Mouse (Mus musculus): Measurements from ENCODE around the gene Cfap97. TPM values are rescaled to one million over a fixed set of nuclear protein-coding genes. Genes with fewer than 3 reads are reported as not detected.
A peak's percentile ranks its signal among the peaks of the same experiment; 100 is the strongest.
"Not testable (repeated sequence)": the region's sequence is repeated elsewhere in the genome, so short reads cannot be mapped to it uniquely, and the experiment has no call there.

The Cfap97 gene
- polyA plus RNA-seq, 1 experiment from 2014 or later, result 12.5 TPM

DNA sequence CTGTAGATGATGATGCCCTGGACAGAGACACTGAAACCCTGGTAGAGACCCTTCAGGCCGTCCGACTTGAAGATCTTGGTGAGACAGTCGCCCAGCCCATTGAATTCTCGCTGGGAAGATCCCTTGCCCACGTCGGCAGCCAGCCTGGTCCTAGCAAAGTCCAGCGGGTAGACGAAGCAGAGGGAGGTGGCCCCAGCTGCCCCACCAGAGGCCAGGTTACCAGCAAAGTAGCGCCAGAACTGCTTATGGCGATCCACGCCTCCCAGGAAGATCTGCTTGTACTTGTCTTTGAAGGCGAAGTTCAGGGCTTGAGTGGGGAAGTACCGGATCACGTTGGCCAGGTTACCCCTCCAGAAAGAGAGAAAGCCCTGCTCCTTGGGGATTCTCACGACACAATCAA lies 57.5 kb downstream of the Cfap97 start:
- no peak overlapping the region for H3K27ac ChIP-seq
- no peaks in the 10 kb centered on the region for H3K9me3 ChIP-seq (replicated peaks)
- H3K4me2 ChIP-seq, result 0 out of 2 replicates have a peak overlapping the region, but pooled peaks have one; percentile 6
- WGBS (ENCODE audit: insufficient replicate concordance), result 79% methylated on average over 15 of the region's 15 CpGs
- peaks cover 10% of the 10 kb centered on the region; the same call in 1 of the 2 replicates for H3K27me3 ChIP-seq (replicated peaks)
- H3K4me3 ChIP-seq, result no peak overlapping the region
- H3K4me1 ChIP-seq, result peaks cover 39% of the 10 kb centered on the region
- H3K9ac ChIP-seq, result 0 out of 2 replicates have a peak overlapping the region, but pooled peaks have one; percentile 12
- H3K36me3 ChIP-seq, result peaks cover 48% of the 10 kb centered on the region
- ATAC-seq, result no peak

DNA sequence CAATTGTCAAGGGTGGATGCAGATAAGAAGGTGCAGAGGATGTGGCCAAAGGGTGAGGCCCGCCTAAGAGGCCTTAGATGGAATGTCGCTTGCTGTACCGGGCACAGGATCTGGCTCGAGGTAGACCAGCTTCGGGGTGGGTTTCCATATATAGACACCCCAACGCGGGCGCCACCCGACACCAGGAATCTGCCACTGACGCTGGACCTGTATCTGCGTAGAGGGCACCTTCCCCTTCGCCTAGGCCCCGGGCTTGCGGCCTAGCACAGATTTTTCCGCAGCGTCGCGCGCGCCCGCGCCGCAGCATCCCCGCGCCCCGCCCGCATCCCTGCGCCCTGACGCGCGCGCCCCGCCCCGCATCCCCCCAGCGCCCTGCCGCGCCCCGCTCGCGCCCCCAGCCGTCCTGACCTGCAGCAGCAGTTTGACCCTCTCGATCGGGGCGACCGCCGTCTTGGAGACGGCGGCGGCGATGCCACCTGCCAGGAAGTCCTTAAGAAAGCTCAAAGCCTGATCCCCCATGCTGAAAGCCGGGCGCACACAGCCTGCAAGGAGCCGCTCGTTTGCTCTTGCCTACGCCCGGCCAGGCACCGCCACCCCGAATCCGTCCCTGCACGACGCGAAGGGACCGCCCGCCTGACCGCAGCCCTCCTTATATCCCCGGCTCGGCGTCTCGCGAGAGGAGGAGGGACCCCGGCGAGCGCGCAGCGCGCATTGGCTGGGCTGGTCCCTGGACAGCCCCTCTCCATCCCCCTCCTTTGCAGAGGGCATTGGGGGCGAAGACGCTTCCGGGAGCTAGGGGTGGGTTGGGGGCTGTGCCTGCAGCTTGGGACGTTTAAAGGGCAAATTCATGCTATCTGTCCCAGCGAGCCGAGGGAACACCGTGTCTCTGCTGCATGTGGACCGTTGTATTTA lies 59.1 kb downstream of the Cfap97 start, which contains the start of gene Slc25a4:
Gene Slc25a4 (minus strand): TSS at position 881 of the 912 bp plus-strand sequence.
- under 1% methylated on average over 81 of the region's 84 CpGs for WGBS (ENCODE audit: insufficient replicate concordance)
- no peaks in the 10 kb centered on the region for H3K9me3 ChIP-seq (replicated peaks)
- H3K4me2 ChIP-seq, result peak within 1 kb of the TSS; percentile 84
- peak within 1 kb of the TSS; percentile 69 for H3K9ac ChIP-seq
- H3K27me3 ChIP-seq (replicated peaks), result peaks cover 10% of the 10 kb centered on the region; the same call in 1 of the 2 replicates
- peak; percentile 92 for ATAC-seq
- H3K27ac ChIP-seq, result peak within 1 kb of the TSS; percentile 70
- H3K36me3 ChIP-seq, result peaks cover 36% of the 10 kb centered on the region
- H3K4me3 ChIP-seq, result peak within 1 kb of the TSS; percentile 72
- H3K4me1 ChIP-seq, result peaks cover 39% of the 10 kb centered on the region

DNA sequence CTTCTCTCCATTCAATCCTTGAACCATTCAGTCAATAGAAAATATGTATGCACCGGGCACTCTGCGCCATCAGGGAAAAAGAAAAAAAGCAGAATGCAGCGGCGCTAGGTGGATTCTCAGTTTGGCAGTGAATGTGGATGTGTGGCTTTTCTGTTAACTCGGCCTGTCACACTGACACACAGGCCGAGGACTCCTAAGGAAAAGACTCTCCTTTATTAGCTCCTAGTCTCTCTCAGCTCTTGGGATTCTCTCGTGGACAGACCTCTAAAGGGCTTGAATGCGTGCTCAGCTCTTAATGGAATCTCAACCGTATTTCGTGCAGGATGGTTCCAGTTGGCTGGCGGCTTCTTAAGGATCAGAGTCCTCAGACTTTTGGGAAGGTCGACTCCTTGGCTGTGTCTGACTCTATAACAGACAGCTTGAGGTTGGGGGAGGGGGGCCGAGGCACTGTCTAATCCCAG lies 60.1 kb downstream of the Cfap97 start:
- peaks cover 39% of the 10 kb centered on the region for H3K4me1 ChIP-seq
- peak overlapping the region; percentile 72 for H3K4me3 ChIP-seq
- peak overlapping the region; percentile 84 for H3K4me2 ChIP-seq
- peak overlapping the region; percentile 69; the same call in 1 of the 2 replicates for H3K9ac ChIP-seq
- H3K36me3 ChIP-seq, result peaks cover 26% of the 10 kb centered on the region
- WGBS (ENCODE audit: insufficient replicate concordance), result 24% methylated on average over 13 of the region's 13 CpGs
- no peaks in the 10 kb centered on the region for H3K9me3 ChIP-seq (replicated peaks)
- peaks cover 10% of the 10 kb centered on the region; the same call in 1 of the 2 replicates for H3K27me3 ChIP-seq (replicated peaks)
- no peak for ATAC-seq
- H3K27ac ChIP-seq, result peak overlapping the region; percentile 43

DNA sequence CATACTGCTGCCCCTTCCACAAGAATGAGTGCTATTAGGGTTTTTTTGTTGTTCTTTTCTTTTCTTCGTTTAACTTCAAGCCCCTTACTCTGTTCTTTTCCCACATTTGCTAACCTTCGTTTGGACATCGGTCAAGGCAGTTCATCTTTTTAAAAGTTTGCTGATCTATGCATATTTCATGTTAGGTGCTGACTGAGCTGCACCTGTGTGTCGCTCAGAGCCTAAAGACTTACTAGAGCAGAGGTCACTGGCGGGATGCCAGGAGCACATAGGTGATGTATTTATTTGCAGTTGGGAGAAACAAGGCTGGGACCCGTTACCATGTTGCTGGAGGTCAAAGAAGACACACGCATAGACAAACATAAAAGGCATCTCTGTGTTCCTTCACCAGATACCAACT lies 60.6 kb downstream of the Cfap97 start:
- peaks cover 10% of the 10 kb centered on the region; the same call in 1 of the 2 replicates for H3K27me3 ChIP-seq (replicated peaks)
- no peak for ATAC-seq
- no peak overlapping the region for H3K4me3 ChIP-seq
- peak overlapping the region; percentile 8; the same call in 1 of the 2 replicates for H3K4me2 ChIP-seq
- H3K4me1 ChIP-seq, result peaks cover 39% of the 10 kb centered on the region
- no peak overlapping the region for H3K27ac ChIP-seq
- no peak overlapping the region for H3K9ac ChIP-seq
- H3K36me3 ChIP-seq, result peaks cover 22% of the 10 kb centered on the region
- H3K9me3 ChIP-seq (replicated peaks), result no peaks in the 10 kb centered on the region
- 56% methylated on average over 7 of the region's 7 CpGs for WGBS (ENCODE audit: insufficient replicate concordance)

DNA sequence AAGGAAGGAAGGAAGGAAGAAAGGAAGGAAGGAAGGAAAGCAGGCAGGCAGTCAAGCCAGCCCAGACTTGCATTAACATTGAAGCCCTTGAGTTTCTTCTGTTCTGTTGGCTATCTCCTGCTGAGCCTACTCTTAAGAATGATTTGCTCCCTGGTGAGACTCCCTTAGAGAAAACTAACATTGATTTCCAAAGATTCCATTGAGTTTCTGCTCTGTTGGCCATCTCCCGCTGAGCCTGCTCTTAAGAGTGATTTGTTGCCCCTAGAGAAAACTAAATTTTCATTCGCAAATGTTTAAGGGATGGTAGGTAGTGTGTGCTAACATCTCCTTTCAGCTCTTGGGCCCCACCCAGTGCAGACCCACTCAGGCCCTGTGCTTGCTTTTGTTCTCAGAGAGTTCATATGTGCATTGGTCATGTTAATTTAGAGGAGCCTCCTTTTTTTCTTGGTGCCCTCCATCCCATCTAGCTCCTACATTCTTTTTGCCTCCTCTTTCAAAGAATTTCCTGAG lies 62.5 kb downstream of the Cfap97 start:
- Histone ChIP-seq H3K4me2 (no peak overlapping the region), H3K36me3 (peaks cover 4% of the 10 kb centered on the region), H3K27me3 (replicated peaks) (peaks cover 10% of the 10 kb centered on the region; the same call in 1 of the 2 replicates), H3K9me3 (replicated peaks) (no peaks in the 10 kb centered on the region), H3K9ac (no peak overlapping the region), H3K4me3 (no peak overlapping the region), H3K27ac (no peak overlapping the region), H3K4me1 (peaks cover 33% of the 10 kb centered on the region)
- ATAC-seq, result no peak
- 64% methylated on average over 2 of the region's 2 CpGs for WGBS (ENCODE audit: insufficient replicate concordance)

DNA sequence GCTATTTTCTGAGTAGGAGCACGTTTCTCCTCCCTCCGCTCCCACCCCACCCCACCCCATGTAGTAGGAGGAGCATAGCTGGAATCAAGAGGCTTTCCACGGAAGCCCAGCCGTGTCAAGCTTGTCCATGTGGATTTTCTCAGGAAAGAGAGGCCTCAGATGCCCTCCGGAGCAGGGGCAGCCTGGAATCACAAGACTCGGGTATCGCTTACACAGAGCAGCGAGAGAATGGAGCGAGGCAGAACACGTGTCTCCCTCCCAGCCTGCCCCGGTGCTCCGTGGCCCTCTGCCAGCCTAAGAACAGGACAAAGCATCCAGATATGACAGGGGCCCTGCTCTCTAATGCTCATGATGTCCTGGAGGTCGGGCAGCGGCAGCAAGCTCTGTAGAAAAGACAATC lies 65.3 kb downstream of the Cfap97 start:
- WGBS (ENCODE audit: insufficient replicate concordance), result 19% methylated on average over 14 of the region's 14 CpGs
- Histone ChIP-seq H3K4me1 (peaks cover 7% of the 10 kb centered on the region), H3K36me3 (no peaks in the 10 kb centered on the region), H3K4me3 (peak overlapping the region; percentile 44), H3K27me3 (replicated peaks) (peaks cover 3% of the 10 kb centered on the region; the same call in 1 of the 2 replicates), H3K27ac (no peak overlapping the region), H3K9ac (peak overlapping the region; percentile 46; the same call in 1 of the 2 replicates), H3K9me3 (replicated peaks) (no peaks in the 10 kb centered on the region), H3K4me2 (peak overlapping the region; percentile 63)
- peak; percentile 61 for ATAC-seq

DNA sequence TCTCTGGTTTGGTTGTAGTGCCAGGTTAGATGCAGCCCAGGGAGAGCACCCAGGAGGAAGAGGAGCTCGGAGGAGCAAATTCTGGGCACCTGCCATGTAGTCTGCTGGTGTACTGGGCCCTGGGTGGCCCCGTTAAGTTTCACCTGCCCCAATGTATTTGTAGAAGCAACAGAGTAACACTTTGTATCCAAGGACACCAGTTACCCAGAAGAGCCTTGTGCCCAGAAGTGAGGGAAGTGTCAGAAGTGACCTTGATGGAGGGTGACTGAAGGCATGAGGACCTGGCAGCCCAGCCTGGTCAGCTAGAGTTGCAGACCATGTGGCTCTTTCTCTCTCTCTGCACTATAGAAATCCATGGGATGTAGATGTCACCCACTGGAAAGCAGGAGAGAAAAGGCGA lies 69.0 kb downstream of the Cfap97 start:
- no peak overlapping the region for H3K27ac ChIP-seq
- 56% methylated on average over 3 of the region's 3 CpGs for WGBS (ENCODE audit: insufficient replicate concordance)
- H3K9me3 ChIP-seq (replicated peaks), result no peaks in the 10 kb centered on the region
- no peak overlapping the region for H3K4me3 ChIP-seq
- H3K27me3 ChIP-seq (replicated peaks), result peaks cover 3% of the 10 kb centered on the region; the same call in 1 of the 2 replicates
- no peak overlapping the region for H3K4me2 ChIP-seq
- no peak for ATAC-seq
- no peak overlapping the region for H3K9ac ChIP-seq
- H3K36me3 ChIP-seq, result no peaks in the 10 kb centered on the region
- no peaks in the 10 kb centered on the region for H3K4me1 ChIP-seq

DNA sequence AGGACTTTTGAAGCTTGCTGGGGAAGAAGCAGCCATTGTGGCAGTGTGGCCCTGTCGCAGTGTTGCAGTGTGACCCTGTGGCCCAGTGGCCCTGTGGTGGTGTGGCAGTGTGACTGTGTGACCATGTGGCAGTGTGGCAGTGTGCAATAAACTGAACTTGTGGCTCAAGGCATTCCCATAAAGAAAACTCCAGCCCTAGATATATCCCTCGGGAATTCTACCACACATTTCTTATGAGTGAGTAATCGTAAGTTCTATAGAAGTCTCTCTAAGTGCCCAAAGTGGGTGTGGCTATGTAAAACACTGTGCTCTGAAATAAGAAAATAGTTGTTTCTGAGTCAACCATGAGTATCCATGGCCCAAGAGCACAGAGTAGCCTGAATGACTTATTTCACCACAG lies 73.9 kb downstream of the Cfap97 start:
- Histone ChIP-seq H3K9me3 (replicated peaks) (no peaks in the 10 kb centered on the region), H3K36me3 (no peaks in the 10 kb centered on the region), H3K27ac (no peak overlapping the region), H3K27me3 (replicated peaks) (no peaks in the 10 kb centered on the region), H3K4me2 (no peak overlapping the region), H3K9ac (no peak overlapping the region), H3K4me1 (no peaks in the 10 kb centered on the region), H3K4me3 (no peak overlapping the region)
- ATAC-seq, result no peak
- 62% methylated on average over 3 of the region's 3 CpGs for WGBS (ENCODE audit: insufficient replicate concordance)

DNA sequence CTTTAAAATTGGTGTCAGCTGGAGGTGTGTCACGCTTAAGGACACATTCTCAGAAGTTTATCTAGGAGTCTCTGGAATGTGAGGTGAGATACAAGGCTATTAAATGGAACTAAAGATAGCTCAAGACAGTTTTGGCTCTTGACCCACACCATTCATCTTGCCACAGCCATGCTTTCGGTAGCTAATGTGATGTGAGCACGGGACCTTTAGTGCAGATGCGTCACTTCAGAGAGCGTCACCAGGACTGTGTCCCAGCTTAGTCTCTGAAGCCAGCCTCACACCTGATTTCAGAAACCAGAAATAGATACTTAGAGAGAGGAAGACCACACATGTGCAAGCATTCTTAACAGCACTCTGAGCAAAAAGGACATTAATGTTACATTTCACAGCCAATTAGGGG lies 75.1 kb downstream of the Cfap97 start:
- no peaks in the 10 kb centered on the region for H3K36me3 ChIP-seq
- H3K9me3 ChIP-seq (replicated peaks), result no peaks in the 10 kb centered on the region
- no peaks in the 10 kb centered on the region for H3K27me3 ChIP-seq (replicated peaks)
- H3K4me1 ChIP-seq, result no peaks in the 10 kb centered on the region
- H3K4me3 ChIP-seq, result no peak overlapping the region
- WGBS (ENCODE audit: insufficient replicate concordance), result 74% methylated on average over 5 of the region's 5 CpGs
- H3K27ac ChIP-seq, result no peak overlapping the region
- H3K4me2 ChIP-seq, result no peak overlapping the region
- no peak overlapping the region for H3K9ac ChIP-seq
- ATAC-seq, result no peak

DNA sequence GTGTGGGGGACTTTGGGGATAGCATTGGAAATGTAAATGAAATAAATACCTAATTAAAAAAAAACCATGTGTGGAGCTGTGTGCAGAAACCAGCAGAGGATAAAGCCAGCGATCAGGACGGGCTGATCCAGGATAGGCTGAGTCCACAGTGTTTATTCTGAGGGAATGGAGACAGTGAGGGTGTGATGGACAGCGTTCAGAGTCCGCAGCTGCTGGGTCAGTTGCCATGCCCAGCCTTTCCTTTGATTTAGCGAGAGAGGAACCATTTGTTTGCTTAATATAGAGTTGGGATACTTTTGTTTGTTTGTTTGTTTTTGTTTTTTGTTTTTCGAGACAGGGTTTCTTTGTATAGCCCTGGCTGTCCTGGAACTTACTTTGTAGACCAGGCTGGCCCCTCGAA lies 80.4 kb downstream of the Cfap97 start:
- H3K27ac ChIP-seq; H3K36me3 ChIP-seq; H3K4me2 ChIP-seq; H3K9me3 ChIP-seq (replicated peaks); H3K27me3 ChIP-seq (replicated peaks); ATAC-seq; H3K9ac ChIP-seq; H3K4me1 ChIP-seq; H3K4me3 ChIP-seq: not testable (repeated sequence)
- 56% methylated on average over 7 of the region's 7 CpGs for WGBS (ENCODE audit: insufficient replicate concordance)

DNA sequence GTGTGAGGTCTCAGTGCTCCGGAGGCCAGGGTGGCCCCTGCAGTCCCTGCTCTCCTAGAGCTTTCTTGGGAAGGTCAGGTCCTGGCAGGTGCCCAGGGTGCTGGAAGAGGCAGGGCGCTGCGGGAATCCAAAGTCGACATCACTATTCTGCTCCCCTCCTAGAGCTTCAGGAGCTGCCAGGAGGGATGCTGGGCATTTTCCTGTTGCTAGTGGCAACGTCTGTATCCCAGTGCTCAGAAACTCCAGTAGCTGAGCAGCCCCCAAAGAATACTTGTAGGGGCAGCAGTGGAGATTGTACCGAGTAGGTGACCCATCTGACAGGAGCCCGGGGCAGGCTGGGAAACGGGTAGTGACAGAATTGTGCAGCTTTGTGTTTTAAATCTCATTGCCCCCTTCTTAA lies 81.2 kb downstream of the Cfap97 start:
- no peak for ATAC-seq

DNA sequence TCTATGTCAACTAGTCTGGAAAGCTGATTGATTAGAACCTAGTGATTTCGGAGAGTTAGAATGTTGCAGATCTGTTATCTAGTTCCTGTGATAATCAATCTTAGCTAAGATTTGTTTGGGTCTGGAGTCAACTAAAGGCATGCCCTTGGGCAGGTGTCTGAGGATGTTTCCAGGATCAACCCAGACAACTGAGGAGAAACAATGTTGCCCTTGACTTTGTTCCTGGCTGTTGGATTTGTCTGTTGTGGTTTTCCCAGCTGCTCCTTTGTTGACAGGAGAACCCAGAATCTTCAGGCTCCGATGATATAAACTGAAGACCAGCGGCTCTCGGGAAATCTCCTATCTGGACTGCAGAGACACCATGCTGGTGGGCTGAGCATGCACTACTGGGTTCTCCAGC lies 83.2 kb downstream of the Cfap97 start:
- H3K4me2 ChIP-seq, result no peak overlapping the region

More for the DNA sequence above, 81.2 kb downstream of the Cfap97 start:
- H3K9ac ChIP-seq, result no peak overlapping the region
- 0 out of 2 replicates have a peak, but pooled peaks cover 9% of the 10 kb centered on the region for H3K27me3 ChIP-seq (replicated peaks)
- H3K4me2 ChIP-seq, result no peak overlapping the region
- no peak overlapping the region for H3K4me3 ChIP-seq
- WGBS (ENCODE audit: insufficient replicate concordance), result 53% methylated on average over 8 of the region's 8 CpGs
- no peaks in the 10 kb centered on the region for H3K9me3 ChIP-seq (replicated peaks)
- no peaks in the 10 kb centered on the region for H3K36me3 ChIP-seq
- no peak overlapping the region for H3K27ac ChIP-seq
- 0 out of 2 replicates have a peak, but pooled peaks cover 4% of the 10 kb centered on the region for H3K4me1 ChIP-seq

More for the DNA sequence above, 83.2 kb downstream of the Cfap97 start:
- no peak for ATAC-seq
- Histone ChIP-seq H3K4me3 (no peak overlapping the region), H3K27ac (no peak overlapping the region), H3K4me1 (0 out of 2 replicates have a peak, but pooled peaks cover 4% of the 10 kb centered on the region), H3K27me3 (replicated peaks) (peaks cover 9% of the 10 kb centered on the region; the same call in 1 of the 2 replicates), H3K9ac (no peak overlapping the region), H3K36me3 (no peaks in the 10 kb centered on the region), H3K9me3 (replicated peaks) (no peaks in the 10 kb centered on the region)
- 68% methylated on average over 4 of the region's 4 CpGs for WGBS (ENCODE audit: insufficient replicate concordance)
